Mouse (Mus musculus): Measurements from ENCODE around the gene Card10.

The Card10 gene

DNA sequence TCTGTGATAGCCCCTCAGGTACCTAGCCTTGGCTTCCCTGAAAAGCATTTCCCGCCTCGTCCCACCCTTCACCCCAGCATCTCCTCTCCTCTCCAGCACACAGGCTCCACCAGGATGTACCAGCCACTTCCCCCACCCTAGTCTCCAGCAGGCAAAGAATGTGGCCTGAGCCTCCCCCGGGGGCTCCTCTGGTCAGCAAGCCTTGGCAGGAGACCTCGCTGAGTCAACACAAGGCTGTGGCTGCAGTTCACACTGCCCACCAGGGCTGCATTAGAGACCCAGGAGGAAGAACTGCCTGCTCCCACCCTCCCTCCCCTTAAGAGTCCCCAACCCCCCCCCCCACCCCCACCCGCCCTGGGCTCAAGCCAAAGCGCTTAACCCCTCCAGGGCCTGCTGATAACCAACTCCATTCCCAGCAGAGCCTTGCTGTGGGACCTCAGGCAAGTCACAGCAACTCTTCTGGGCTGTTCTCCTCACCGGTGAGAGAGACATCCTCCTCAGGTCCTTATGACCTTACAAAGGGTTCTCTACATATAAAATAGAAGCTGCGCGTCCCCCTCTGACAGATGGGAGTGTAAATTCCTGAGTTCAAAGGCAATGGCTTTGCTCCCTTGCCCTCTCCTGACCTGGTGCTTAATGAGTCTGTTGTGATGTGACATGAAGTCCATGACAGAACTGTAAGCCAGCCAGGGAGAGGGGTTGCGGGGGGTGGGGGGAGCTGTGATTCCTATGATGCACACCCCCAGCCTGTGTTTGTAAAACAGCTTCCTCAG, 31.6 kb upstream of the Card10 start:
- DNase-seq = no peak

DNA sequence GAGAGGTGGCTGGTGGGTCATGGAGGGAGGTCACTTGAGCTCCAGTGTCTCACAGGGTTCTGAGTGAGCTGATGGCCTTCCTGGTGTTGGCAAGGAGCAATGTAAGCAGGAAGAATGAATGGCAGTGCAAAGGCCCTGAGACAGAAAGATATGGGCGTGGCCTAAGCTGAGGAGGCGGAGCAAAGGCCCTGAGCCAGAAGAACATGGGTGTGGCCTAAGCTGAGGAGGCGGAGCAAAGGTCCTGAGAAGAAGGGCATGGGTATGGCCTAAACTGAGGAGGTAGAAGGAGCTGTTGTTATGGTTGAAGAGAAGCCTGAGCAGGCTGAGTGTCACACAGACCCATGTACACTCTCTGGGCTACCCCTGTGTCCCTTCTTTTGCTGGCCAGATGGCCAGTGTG, 30.7 kb upstream of the Card10 start:
- no peak for DNase-seq

GRCm38 (mm10) chr15:78832701-78833123, 29.9 kb upstream of the Card10 start:
- peak; percentile 42 for DNase-seq

- DNase-seq = no peak
Observed at GRCm38 (mm10) chr15:78831720-78832657, 29.1 kb upstream of the Card10 start.

DNA sequence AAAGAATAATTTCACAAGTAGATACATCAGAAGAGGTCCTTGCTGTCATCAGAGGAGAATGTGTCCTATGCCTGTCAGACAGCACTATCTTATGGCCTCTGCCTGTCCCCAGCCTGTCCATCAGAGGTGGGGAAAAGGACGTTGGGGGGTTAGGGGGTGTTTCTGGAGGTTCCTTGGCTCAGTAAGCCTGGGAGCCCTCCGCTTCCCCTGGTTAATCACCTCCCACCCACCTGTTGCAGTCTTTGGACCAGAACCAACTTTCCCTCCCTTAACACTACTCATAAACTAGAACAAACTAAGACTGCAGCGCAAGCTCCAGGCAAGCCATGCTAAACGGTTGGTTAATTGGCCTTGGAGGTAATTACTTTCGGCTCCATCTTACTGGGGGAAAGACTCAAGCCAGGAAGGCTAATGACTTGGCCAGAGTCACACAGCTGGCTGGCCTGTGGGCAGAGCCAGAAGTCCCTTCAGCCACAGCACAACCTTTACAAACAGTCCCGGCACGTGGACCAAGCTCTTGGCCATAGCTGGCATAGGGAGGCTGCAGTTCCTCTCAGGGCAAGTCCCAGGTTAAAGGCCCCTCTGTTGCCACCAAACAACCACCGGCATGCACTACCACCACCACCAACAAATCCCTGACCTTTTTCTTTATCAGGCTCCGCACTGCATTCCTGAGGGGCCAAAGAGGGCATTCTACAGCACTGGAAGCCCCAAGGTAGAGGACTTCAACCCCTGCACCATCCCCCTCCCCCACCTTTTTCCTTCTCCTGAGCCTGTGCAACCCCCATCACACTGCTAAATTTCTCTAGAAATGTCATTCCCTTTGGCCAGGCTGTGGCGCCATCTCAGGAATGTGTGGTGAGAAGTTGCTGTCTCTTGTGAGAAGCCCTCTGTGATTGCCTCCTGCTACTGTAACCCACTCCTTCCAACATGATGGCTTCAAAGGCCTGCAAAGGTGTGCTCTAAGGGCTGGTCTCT, 28.2 kb upstream of the Card10 start:
- DNase-seq = no peak

- DNase-seq = no peak
Observed at GRCm38 (mm10) chr15:78829636-78830035, 26.8 kb upstream of the Card10 start.

GRCm38 (mm10) chr15:78828315-78828714, 25.5 kb upstream of the Card10 start:
- DNase-seq = no peak

DNA sequence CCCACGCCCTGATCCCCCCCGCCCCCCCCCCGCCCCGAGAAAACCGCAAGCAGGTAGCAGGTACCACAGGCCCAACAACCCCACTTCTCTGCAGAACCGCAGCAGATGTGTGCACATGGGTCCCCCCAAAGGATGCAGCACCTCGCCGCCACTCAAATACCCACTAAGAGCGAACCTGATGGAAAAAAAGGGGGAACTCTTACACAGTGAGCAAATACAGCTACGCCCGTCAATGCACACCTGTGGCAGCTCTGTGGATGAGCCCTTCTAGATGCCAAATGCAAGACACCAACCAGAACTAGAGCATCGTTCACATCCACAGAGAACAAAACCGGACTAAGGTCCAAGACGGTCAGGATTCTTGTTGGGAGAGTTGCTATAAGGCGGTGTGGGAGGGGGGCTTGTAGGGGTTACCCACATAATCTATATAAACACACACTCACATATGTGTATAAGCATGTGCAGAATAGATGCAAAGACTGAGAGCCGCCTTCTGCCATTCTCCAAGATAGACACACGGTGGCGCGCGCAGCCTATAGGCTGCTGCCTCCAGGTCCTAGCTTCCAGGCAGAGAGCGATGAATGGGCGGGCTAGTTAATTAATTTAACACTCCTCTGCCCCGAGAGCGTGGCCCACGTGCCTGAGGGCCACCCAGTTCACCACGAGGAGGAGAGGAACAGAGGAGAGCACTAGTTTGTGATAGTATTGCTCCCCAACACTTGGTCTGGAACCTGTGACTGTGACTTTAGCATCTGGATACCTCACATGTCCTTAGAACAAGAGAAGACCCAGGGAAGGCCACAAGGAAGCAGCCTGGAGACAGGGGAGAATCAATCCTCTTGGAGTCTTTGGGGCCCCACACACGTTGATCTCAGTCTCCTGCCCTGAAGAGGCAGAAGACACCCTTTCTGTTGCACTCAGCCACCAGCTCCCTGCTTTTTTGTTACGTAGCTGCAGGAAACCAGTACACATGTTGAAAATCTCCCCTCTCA, 23.7 kb upstream of the Card10 start:
- peak; percentile 64 for DNase-seq

DNA sequence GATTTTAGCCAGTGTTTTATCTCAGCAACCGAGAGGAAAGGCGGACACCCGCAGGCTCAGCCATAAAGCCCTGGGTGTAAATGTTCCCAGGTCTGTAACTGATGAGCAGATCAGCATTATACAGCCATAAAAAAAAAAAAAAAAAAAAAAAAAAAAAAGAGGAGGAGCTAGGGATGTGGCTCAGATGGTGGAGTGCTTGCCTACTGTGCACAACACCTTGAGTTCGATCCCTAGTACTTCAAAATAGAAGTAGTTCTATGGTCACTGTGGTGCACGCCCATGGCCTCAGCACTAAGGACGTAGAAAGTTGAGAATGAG, 13.2 kb upstream of the Card10 start:
- no peak for DNase-seq

GRCm38 (mm10) chr15:78815314-78816073, 12.7 kb upstream of the Card10 start:
- DNase-seq = no peak

DNA sequence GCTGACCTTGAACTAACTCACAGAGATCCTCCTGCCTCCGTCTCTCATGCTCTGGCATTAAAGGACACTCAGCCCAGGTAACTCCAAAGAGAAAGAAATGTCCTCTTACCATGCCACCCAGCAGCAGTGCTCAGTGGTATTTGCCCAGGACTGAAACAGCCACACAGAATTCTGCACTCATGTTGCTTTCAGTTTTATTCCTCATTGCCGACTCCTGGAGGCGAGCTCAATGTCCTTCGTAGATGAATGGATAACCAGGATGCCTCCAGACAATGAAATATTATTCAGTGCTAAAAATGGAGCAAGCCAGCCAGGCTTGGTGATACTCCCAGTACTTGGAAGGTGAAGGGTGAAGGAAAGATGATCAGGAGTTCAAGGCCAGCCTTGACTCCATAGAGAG, 10.8 kb upstream of the Card10 start:
- DNase-seq = no peak

DNA sequence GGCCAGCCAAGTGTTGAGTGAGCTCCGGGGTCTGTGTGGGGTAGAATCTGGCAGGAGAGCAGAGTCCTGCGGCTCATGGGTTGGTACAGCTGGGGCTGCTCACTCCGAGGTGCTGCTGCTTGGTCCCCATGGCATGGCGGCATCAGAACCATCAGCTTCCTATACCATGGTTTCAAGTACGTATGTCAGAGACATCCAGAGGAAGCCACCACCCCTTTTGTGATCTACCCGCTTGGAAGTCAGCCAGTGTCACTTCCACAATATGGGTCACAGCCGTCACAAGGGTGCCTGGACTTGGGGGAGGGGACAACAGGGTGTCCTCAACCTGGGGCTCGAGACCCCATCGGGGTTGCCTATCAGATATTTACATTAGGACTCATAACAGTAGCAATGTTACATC, 7.3 kb upstream of the Card10 start:
- no peak for DNase-seq

DNA sequence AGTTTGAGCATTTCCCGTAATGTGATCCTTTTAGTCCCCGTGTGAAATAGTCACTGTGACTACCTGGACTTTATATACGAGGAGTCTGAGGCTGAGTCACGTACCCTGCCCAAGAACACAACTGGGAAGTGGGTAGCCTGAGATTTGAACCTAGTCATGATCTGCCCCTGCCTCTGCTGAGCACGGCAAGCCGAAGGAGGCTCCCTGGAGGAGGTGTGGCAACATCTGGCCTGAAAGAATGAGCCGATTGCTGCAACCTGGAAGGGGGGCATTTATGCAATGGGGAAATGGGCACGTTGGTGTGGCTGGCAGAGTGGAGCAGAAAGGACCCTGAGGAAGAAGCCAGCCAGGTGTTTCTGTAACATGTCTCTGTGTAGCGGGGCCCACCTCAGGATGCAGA, 6.9 kb upstream of the Card10 start:
- DNase-seq = no peak

- DNase-seq = no peak
Observed at GRCm38 (mm10) chr15:78808980-78809379, 6.1 kb upstream of the Card10 start.

DNA sequence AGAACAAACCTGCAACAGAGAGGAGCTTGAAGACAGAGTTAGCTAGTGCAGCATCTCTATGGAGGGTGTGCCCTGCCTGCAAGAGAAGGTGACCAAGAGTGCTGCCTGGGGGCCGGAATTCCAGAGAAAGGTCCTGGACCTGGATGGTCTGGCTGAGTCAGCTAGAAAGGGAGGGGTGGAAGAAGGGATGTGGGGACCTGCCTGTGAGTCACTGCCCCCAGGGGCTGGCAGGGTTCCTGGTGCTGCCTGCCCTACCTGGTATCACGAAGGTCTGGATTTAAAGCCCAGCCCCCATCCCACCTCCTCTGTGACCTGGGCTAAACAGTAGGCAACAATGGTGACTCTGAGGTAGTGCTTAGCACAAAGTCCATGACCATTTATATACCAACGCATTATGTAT, 4.3 kb upstream of the Card10 start:
- no peak for DNase-seq

GRCm38 (mm10) chr15:78806614-78807013, 3.8 kb upstream of the Card10 start:
- no peak for DNase-seq

DNA sequence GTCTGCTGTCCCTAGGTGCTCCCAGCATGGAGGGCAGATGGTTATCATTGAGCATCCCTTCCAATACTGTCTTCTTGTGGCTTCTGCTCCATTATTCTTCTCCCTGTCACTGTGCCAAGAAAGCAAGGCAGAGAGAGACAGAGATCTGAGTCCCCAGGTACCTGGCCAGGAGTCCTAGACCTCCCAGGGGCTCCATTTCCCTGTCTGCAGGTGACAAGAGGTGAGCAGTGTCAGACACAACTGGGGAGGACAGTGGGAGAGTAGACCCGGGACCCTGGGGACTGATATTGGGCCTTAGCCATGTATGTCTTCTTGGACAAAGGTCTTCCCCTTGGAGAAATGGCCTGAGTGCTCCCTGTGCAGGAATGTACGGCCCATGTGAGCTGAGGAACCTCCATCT, 2.5 kb upstream of the Card10 start:
- no peak for DNase-seq

DNA sequence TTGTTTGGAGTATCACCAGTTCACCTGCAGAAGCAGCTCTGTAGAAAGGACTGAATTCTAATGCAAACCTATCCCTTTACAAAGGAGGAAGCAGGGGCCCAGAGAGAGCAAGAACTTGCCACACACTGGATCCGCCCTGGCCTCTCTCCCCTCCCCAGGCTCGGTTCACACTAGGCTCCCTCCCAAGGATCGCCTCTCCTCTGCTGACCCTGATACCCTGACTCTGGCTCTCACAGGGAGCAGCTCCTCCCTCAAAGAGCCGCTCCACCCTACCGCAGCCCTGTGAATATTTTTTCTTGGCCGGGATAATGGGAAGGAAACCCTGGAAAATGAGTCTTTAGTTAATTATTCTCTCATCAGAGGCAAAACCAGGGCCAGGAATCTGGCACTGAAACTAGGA, 1.5 kb upstream of the Card10 start:
- no peak for DNase-seq

- DNase-seq = no peak
Observed at GRCm38 (mm10) chr15:78803499-78803900, 658 bp upstream of the Card10 start.

DNA sequence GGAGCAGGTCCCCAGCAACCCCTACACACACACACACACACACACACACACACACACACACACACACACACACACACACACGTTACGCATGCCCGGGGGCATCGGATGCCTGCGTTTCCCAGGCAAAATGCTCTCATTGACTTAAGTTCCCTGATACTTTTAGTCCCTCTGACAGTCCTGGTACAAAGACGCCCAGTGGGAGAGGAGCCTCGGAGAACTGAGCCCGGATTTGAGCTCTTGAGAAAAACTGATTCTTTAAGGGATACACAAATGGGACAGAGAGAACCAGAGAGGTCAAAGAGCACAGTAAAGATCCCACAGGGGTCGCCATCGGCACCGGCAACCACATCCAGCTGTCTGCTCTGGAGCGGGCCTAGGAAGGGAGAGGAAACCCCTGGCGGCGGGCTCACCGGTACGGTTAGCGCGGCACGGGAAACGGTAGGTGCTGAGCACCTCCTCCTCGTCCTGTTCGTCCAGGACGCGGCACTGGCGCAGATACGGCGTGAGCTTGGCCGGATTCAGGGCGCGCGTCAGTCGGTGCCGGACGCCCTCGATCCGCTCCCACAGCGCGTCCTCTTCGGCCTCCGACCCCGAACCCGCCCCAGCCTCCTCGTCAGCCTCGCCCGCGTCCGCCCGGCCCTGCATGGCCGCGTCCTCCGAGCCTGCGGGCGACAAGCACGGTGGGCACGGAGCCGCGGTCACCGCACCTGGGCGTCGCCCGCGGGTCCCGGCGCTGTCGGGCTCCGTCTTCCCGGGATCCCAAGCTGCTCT, 686 bp downstream of the Card10 start:
- DNase-seq = no peak

Data from cerebellum, adult 8-10 months (tissue).